Mouse (Mus musculus) splenic B cell, adult 2 months (primary cell): ENCODE measurements at regions not wholly inside any gene's neighbourhood (a gene's known extent, or its start where the extent isn't known, plus 50 kb on each side); places are given as distances from the start of the nearest gene placed in this dataset.

Source experiments
- DNase-seq: peaks from one replicate; pipeline ENCODE4 v3.0.0-alpha.2; 2011; ENCODE audit warnings: low read depth, low spot score
- H3K27me3 ChIP-seq: 2 replicates; pipeline ENCODE4 v1.6.1; 2012; ENCODE audit warnings: mild to moderate bottlenecking, low read length, moderate library complexity, mixed read lengths; ENCODE audit not compliant: control insufficient read depth, poor library complexity, insufficient read depth, severe bottlenecking
- H3K36me3 ChIP-seq: 2 replicates; pipeline ENCODE4 v1.6.1; 2012; ENCODE audit warnings: mild to moderate bottlenecking, low read length, moderate library complexity, mixed read lengths; ENCODE audit not compliant: control insufficient read depth, poor library complexity, insufficient read depth, severe bottlenecking

- DNase-seq, result no peak
- H3K36me3 ChIP-seq, result no peaks in the 10 kb centered on the region
- H3K27me3 ChIP-seq, result no peaks in the 10 kb centered on the region
Measured at GRCm38 (mm10) chr4:33585821-33586220, 275.7 kb downstream of the Rngtt start.

DNA sequence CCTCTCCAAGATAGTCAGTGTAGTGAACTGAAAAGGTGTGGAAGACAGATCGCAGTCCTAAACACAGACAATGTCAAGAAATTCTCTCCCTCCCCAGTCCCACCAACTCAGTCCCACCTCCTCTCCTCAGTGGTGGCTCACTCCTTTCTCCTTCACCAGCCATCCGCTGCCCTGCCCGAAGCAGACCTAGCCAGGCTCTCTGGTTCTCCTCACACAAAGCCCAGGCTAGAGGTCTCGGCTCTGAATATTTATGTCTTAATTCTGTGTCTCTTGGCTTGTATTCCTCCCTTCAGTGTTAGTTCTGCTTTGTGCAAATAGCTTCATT is 276.1 kb downstream of the Rngtt start:
- DNase-seq, result no peak
- Histone ChIP-seq H3K36me3 (no peaks in the 10 kb centered on the region), H3K27me3 (no peaks in the 10 kb centered on the region)

DNA sequence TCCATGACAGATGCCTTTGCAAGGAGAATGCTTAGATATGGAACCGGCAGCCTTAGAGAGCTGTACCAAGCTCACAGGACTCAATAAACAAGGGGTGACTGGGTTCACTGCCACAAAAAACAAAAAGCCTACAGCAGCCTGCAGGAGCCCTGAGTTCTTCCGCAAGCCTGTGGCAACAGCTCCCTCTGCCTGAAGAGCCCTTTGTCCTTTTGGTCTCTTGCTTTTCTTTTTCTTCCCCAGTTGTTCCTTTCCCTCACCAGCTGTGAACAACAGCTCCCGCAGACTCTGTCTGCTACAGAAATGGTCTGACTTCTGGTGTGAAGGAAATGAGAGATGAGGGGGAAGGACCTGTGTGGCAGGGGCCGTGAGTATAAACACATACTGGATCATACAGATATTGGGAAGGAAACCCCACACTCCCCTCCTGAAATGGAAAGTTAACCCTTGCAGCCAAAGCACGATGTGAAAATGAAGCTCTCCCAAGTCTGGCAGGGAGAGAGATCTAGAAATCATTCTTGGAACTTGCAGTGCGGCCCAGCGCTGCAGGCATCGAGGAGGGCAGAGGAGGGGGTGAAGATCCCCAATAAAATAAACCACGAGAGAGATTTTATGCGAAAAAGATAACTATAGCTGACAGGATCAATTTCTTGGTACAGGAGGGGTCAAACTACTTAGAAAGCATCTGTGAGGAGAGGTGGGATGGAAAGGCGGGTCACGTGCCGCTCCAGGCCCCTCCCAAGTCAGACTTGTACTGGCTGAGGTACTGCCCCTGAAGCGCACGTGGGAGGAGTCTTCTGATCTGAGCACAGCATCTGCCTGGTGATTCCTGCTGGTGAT is 276.7 kb downstream of the Rngtt start:
- Histone ChIP-seq H3K36me3 (no peaks in the 10 kb centered on the region), H3K27me3 (no peaks in the 10 kb centered on the region)
- DNase-seq, result peak; percentile 4

GRCm38 (mm10) chr4:33587666-33588065 is 277.6 kb downstream of the Rngtt start:
- DNase-seq, result no peak
- no peaks in the 10 kb centered on the region for H3K27me3 ChIP-seq
- no peaks in the 10 kb centered on the region for H3K36me3 ChIP-seq

GRCm38 (mm10) chr4:33588127-33588526 is 278.0 kb downstream of the Rngtt start:
- DNase-seq, result no peak
- Histone ChIP-seq H3K36me3 (no peaks in the 10 kb centered on the region), H3K27me3 (no peaks in the 10 kb centered on the region)

DNA sequence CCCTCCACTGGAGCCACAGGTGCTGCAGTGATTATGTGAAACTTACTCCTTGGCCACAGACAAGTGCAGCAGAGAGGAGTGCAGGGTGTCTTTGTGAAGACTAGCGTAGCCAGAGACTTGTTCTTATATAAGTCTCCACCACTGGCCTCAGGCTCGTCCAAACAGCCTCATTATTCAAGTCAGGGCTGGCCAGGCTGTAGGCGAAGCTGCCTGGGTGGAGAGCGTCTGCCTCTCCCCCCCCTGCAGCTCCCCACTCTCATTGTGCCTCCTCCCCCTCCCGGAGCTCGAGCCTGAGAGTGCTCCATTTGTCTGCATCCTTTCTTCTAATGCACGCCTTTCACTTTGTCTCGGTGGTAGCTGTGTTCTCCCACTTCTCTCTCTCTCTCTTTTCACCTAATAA is 279.1 kb downstream of the Rngtt start:
- Histone ChIP-seq H3K36me3 (no peaks in the 10 kb centered on the region), H3K27me3 (no peaks in the 10 kb centered on the region)
- no peak for DNase-seq

- DNase-seq, result no peak
- no peaks in the 10 kb centered on the region for H3K36me3 ChIP-seq
Measured at GRCm38 (mm10) chr4:33594997-33595657, 285.0 kb downstream of the Rngtt start.

GRCm38 (mm10) chr4:33595763-33596162 is 285.7 kb downstream of the Rngtt start:
- DNase-seq, result no peak
- no peaks in the 10 kb centered on the region for H3K27me3 ChIP-seq
- no peaks in the 10 kb centered on the region for H3K36me3 ChIP-seq

More at GRCm38 (mm10) chr4:33594997-33595657, 285.0 kb downstream of the Rngtt start:
- H3K27me3 ChIP-seq, result no peaks in the 10 kb centered on the region

- no peak for DNase-seq
- Histone ChIP-seq H3K36me3 (no peaks in the 10 kb centered on the region), H3K27me3 (no peaks in the 10 kb centered on the region)
Measured at GRCm38 (mm10) chr4:33599966-33600365, 289.9 kb downstream of the Rngtt start.

GRCm38 (mm10) chr4:33600805-33601204 is 290.7 kb downstream of the Rngtt start:
- H3K36me3 ChIP-seq, result no peaks in the 10 kb centered on the region
- DNase-seq, result no peak

GRCm38 (mm10) chr4:33604636-33605035 is 294.5 kb downstream of the Rngtt start:
- Histone ChIP-seq H3K27me3 (no peaks in the 10 kb centered on the region), H3K36me3 (no peaks in the 10 kb centered on the region)
- DNase-seq, result no peak

More at GRCm38 (mm10) chr4:33600805-33601204, 290.7 kb downstream of the Rngtt start:
- no peaks in the 10 kb centered on the region for H3K27me3 ChIP-seq

DNA sequence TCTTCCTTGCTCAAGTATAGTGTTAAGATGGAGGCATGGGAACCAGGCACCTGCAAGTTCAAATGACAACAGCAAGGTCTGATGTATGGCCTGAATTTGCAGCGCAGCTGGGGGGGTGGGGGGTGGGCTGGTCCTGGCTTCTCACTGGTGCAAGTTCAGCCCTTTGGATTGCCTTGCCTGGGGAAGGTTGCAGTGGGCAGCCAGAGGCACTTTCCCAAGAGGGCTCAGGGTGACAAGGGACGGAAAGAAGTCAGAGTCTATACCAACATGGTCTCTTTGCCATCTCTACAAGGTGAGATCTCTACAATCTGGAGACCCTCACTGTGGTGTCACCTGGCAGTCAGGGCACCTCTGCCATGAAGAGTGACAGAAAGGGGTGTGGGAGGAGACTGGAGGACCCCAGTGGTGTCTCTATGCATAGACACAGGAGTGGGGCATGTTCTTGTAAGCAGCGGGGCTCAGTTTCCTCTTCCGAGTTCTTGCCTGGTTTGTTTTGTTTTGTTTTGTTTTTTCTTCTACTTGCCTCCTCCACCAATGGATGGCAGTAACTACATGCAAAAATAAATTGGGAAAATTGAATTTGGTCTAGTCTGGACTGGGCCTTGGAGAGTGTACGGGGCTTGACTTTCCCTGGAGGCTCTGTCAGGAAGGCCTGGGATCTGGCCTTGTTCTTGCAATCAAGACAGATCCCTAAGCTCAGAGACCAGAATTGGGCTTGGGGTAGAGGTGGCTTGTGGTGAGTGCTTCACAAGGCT is 284.4 kb upstream of the Cnr1 start:
- DNase-seq, result no peak

DNA sequence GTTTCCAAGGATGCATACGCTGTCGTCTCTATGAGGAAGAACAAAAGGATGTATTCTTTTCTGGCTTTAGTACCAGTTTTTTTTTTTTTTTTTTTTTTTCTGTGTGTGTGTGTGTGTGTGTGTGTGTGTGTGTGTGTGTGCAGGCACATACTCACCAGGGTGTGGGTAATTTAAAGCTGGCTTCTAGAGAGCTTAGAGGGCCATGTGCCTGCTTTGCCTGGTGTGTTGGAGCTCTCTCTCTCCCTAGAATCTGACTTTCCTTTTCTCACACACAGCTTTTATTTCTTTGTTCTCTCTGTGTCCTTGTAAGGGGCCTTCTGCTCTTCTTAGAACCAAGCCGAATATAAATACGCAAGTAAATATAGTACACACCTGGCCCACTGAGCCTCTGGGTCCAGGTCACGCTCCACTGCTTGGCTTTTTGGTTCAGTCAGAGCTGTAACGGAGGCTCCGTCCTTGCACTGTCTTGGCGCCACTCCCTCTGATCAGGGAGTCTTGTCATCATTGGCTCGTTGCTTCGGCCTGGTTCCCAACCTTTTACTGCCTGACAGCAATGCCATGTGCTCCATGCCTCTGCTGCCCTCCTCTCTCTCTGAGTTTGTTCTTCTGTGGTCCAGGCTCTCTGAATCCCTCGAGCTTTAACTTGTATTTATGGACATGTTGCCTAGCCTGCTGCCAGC is 283.7 kb upstream of the Cnr1 start:
- Histone ChIP-seq H3K27me3 (no peaks in the 10 kb centered on the region), H3K36me3 (no peaks in the 10 kb centered on the region)

More for the DNA sequence above, 284.4 kb upstream of the Cnr1 start:
- Histone ChIP-seq H3K27me3 (no peaks in the 10 kb centered on the region), H3K36me3 (no peaks in the 10 kb centered on the region)

GRCm38 (mm10) chr4:33641883-33642282 is 282.5 kb upstream of the Cnr1 start:
- no peaks in the 10 kb centered on the region for H3K27me3 ChIP-seq
- no peaks in the 10 kb centered on the region for H3K36me3 ChIP-seq
- DNase-seq, result no peak

More for the DNA sequence above, 283.7 kb upstream of the Cnr1 start:
- no peak for DNase-seq
